Mouse (Mus musculus) bone marrow macrophage, adult 2 months (primary cell): ENCODE measurements around the gene Mrpl12.

Source experiments
- CTCF ChIP-seq: IDR thresholded peaks from 2 replicates; pipeline ENCODE4 v1.5.1; 2012; ENCODE audit warnings: low read depth, mild to moderate bottlenecking, low read length, moderate library complexity
- POLR2A ChIP-seq: IDR thresholded peaks from 2 replicates; pipeline ENCODE4 v1.6.1; 2012; ENCODE audit warnings: mild to moderate bottlenecking, low read depth, low read length, borderline replicate concordance

- TF ChIP-seq CTCF = no peak
- no peak for TF ChIP-seq POLR2A
Observed at GRCm38 (mm10) chr11:120463536-120463935, 20.9 kb upstream of the Mrpl12 start.
